Mouse (Mus musculus) telencephalon, adult 2 months (tissue): ENCODE measurements around the gene Hes7.

Source experiments
- DNase-seq: peaks from one replicate; pipeline ENCODE4 v3.0.0-alpha.2; 2011; ENCODE audit warnings: low read depth, low spot score

Gene Hes7

DNA sequence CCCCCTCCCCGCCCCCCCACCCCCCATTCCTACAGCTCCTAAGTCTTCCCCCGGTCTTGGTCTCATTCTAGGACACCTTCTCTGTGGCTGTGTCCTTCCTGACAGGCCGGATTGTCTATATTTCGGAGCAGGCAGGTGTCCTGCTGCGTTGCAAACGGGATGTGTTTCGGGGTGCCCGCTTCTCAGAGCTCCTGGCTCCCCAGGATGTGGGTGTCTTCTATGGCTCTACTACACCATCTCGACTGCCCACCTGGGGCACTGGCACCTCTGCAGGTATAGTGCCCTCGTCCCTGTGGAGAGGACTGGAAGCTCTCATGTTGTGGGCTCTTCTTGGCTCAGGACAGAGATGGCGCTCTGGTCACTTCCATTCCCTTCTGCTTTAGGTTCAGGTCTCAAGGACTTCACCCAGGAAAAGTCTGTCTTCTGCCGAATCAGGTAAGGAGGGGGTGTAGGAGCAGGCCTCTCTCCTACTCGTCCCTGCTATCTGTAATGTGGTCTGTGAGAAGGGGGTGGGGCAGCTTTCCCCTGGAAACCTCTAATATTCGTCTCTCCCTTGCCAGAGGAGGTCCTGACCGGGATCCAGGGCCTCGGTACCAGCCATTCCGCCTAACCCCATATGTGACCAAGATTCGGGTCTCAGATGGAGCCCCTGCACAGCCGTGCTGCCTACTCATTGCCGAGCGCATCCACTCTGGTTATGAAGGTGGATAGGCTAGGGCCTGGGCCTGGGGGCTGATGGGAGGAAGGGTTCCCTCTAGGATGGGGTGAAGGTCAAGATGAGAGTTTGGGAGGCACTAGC lies 18.4 kb upstream of the Hes7 start:
- no peak for DNase-seq

- no peak for DNase-seq
Observed at GRCm38 (mm10) chr11:69102403-69102725, 17.8 kb upstream of the Hes7 start.

- no peak for DNase-seq
Observed at GRCm38 (mm10) chr11:69103121-69103520, 17.1 kb upstream of the Hes7 start.

GRCm38 (mm10) chr11:69103531-69104435 lies 16.4 kb upstream of the Hes7 start:
- no peak for DNase-seq

DNA sequence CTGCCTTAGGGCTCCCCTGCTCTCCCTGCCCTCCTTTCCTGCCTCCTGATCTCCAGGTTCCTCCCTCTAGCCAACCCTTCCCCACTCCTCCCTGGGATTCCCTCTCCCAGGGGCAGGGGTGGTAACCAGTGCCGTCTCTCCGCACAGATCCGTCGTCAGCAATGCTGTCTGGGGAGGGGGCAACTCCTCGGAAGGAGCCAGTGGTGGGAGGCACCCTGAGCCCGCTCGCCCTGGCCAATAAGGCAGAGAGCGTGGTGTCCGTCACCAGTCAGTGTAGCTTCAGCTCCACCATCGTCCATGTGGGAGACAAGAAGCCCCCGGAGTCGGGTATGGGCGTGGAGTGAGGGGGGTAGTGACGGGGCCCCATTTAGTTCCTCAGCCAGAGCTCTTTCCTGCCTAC lies 15.7 kb upstream of the Hes7 start:
- DNase-seq, result no peak

DNA sequence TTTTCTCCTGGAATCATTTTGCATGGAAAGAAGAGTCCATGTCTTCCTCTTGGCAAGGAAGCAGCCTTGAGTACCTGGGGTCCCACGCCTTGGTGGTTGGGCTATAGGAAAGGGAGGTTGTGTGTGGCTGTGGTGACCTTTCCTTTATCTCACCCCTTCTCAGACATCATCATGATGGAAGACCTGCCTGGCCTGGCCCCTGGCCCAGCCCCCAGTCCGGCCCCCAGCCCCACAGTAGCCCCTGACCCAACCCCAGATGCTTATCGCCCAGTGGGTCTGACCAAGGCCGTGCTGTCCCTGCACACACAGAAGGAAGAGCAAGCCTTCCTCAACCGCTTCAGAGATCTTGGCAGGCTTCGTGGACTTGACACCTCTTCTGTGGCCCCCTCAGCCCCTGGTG lies 15.0 kb upstream of the Hes7 start:
- DNase-seq, result no peak

GRCm38 (mm10) chr11:69105796-69106195 lies 14.4 kb upstream of the Hes7 start:
- DNase-seq, result no peak

DNA sequence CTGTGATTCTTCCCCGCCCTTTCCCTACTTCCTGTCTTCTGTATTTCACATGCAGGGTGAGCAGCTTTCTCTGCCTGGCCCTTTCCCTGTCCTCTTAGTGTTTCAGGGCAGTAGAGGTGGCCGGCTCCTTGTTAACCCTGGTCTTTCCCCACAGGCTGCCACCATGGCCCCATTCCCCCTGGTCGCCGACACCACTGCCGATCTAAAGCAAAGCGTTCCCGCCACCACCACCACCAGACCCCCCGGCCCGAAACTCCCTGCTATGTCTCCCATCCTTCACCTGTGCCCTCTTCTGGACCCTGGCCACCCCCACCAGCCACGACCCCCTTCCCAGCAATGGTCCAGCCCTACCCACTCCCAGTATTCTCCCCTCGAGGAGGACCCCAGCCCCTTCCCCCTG lies 13.9 kb upstream of the Hes7 start:
- DNase-seq, result no peak

- no peak for DNase-seq
Observed at GRCm38 (mm10) chr11:69106842-69107241, 13.4 kb upstream of the Hes7 start.

DNA sequence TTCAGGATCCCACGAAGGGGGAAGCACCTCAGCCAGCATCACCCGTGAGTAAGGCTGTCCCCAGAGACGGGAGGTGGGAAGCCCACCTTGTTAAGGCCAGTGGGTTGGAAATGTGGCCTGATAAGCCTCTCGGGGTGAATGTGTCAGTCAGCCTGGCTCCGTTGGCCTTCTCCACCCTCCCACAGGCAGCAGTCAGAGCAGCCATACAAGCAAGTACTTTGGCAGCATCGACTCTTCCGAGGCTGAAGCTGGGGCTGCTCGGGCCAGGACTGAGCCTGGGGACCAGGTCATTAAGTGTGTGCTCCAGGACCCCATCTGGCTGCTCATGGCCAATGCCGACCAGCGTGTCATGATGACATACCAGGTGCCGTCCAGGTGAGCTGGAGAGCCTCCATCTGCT lies 12.5 kb upstream of the Hes7 start:
- no peak for DNase-seq

DNA sequence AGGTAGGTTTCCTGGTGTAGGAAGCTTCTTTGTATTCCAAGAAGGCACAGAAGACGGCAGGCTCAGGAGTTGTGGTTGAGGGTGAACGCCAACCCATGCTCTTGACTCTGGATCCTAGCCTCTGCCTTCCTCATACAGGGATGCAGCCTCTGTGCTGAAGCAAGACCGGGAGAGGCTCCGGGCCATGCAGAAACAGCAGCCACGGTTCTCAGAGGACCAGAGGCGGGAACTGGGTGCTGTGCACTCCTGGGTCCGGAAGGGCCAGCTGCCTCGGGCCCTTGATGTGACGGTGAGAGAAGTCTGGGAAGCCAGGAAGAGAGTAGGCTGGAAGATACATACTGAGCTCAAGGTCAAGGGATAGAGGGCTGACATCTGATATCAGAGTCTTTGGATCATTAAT lies 12.0 kb upstream of the Hes7 start:
- DNase-seq, result no peak

DNA sequence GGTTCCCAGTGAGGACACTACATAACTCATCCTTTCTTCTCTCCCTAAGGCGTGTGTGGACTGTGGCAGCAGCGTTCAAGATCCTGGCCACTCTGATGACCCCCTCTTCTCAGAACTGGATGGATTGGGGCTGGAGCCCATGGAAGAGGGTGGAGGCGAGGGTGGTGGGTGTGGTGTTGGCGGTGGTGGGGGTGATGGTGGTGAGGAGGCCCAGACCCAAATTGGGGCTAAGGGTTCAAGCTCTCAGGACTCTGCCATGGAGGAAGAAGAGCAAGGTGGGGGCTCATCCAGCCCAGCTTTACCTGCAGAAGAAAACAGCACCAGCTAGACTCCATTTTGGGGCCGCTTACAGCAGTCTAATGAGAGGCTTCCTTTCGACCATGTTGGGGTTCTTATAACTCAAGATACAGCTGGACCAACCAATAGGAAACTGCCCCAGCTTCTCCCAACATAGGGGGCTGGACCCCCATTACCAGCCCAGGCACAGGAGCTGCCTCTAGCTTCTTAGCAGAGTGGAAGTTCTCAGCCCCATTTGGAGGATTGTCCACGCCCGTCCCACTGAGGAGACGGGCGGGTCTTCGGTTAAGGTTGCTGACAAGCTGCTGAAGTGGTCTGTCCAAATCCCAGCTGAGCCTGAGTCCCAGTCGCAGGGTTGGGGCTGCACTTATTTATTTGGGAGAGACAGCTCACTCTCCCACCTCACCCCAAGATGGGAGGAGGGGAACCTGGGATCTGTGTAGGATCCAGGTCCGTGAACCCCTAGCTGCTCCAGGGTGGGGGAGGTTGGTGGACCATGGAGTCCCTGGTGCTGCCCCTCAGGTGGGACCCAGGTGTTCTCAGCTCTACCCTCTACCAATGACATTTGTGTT lies 10.9 kb upstream of the Hes7 start:
- DNase-seq, result no peak

DNA sequence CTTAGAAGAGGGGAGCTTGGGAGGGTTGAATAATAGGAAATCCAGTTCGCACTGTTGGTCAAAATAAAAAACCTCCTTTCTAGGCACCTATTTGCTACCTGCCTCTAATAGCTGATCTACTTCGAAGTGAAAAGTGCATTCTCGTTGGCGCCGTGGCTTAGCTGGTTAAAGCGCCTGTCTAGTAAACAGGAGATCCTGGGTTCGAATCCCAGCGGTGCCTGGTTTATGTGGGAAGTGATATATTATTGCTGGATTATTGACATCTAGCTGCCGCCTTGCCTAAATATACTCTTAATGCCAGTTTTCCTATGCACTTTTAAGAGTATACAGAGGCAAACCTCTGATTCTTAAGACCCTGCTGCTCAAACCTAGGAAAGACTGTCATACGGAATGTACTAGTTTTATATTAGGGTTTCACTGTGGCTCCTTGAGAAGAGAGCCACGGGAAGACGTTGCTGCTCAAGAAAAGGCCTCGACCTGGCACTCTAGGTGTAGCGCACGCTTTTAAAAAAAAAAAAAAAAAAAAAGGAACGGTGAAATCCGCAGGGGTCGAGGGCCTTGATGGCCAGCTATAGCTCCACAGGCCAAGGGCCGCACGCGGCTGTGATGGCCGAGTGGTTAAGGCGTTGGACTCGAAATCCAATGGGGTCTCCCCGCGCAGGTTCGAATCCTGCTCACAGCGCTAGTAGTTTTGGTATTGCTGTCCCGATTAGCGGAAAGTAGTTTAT lies 9.7 kb upstream of the Hes7 start:
- DNase-seq, result no peak

- no peak for DNase-seq
Observed at GRCm38 (mm10) chr11:69111051-69111810, 9.0 kb upstream of the Hes7 start.

GRCm38 (mm10) chr11:69111865-69112264 lies 8.3 kb upstream of the Hes7 start:
- DNase-seq, result no peak

DNA sequence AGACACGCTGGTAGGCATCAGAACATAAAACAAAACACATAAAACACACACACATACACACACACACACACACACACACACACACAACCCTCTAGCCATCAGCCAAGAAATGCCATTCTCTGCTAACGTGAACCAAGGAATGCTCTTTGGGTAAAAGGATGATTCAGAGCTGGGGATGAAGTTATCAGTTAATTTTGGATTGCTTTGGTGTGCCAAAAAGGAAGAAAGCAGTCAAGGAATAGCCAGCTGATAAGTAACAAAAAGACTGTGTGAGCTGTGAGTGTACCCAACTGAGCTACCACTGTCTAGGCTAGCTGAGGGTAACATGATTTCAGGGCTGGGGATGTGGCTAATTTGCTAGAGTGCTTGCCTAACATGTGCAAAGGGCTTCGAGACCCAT lies 6.2 kb upstream of the Hes7 start:
- no peak for DNase-seq

GRCm38 (mm10) chr11:69114621-69115020 lies 5.6 kb upstream of the Hes7 start:
- no peak for DNase-seq

DNA sequence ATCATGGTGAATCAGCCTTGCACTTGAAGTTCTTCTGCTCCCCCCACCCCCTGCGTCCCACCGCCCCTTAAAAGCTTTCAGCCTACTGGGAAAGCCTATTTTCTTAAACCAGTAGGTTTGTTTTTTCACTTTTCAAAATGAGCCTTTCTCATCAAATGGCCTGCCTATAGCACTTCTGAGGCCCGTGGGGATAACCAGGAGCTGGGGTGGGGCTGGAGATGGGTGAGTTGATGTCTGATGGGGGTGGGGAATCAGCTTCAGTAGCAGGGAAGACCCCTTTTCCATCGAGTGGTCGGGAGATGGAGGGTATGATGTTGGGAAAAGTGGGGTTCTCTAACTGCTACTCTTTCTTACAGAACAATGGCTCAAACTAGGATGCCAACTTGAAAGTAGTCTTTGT lies 3.4 kb upstream of the Hes7 start:
- DNase-seq, result no peak

DNA sequence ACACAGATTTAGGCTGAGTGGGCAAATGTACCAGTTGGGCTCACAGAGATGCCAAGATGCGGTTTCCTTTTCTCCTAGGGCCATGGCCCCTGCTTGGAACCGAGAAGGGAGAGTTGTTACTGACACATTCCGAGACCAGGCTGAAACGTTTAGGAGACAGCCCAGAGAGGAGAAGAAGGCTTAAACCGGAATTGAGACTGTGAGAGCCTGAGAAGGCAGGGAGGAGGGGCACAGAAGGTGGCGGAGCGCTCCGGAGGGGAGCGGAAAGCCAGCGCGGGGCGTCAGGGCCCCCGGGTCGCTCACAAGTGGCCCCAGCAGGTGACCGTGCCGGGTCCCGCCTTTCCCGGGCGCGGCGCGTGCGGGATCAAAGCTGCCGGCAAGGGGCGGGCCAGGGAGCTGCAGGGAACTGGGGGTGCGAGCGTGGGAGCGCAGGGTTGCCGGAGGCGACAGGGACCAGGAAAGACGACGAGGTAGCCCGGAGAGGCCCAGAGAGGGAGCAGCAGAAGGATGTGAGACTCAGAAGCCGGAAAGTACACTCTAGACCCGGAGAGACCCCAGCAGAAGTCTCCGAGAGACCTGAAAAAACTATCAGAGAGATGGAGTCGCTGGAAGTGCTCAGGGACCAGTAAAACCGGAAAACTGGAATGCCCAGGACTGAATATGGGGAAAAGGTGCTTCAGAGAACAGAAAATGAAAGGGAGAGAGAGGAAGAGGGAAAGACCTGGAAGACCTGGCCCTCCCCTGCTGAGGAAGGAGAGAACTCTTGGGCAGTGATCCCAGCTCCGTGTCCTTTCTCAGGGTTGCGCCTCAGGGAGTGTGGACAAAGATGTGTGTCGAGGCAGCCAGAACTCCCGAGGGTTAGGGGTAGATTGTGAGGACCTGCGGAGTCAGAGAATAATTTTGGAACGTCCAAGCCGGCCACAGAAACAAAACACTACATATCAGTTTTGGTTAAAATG lies 2.2 kb upstream of the Hes7 start:
- DNase-seq, result no peak

DNA sequence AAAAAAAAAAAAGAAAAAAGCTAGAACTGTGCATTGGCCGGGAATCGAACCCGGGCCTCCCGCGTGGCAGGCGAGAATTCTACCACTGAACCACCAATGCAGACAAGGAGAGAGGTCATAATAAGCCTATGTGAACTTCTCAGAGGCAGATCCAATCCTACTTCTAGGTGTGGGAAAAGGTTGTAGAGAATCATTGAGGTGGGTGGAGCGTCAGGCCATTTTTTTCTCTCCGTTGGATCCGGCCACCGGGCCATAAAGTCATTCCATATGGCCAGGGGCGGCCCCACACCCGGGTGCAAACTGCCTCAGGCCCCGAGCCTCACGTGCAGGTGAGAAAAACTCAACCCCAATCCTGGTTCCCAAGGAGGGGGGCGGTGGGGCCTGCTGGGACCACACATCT lies 1.4 kb upstream of the Hes7 start:
- no peak for DNase-seq
